Mouse (Mus musculus): ENCODE measurements at regions not wholly inside any gene's neighbourhood (a gene's known extent, or its start where the extent isn't known, plus 50 kb on each side); places are given as distances from the start of the nearest gene placed in this dataset.
"Not testable (repeated sequence)": the region's sequence is repeated elsewhere in the genome, so short reads cannot be mapped to it uniquely, and the experiment has no call there.

DNA sequence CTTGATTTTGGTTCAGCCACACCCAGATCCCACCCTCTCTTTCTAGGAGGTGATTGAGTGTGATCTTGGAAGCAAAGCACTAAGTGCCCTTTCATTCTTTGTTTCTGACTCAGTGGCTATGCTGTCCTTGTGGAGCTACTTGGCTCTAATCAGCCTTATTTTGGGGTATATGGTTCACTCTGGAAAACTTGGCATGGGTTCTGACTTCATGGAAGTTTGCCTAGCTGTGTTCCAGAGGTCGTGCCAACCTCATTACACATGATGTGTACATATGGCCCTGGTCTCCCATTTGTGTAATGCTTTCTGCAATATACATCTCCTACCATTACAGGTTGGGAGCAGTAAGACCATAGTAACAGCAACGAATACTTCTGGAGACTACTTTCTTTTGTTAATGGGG is 199.9 kb upstream of the Pbx1 start:
- Histone ChIP-seq H3K36me3 (ENCODE audit: insufficient read depth, low read length) (no peaks in the 10 kb centered on the region), H3K4me3 (replicated peaks; ENCODE audit: low read length) (no peak overlapping the region), H3K9me3 (ENCODE audit: low read length) (no peaks in the 10 kb centered on the region), H3K4me1 (replicated peaks; ENCODE audit: low read depth, low read length) (no peaks in the 10 kb centered on the region), H3K27me3 (ENCODE audit: insufficient read depth, low read length) (no peaks in the 10 kb centered on the region)
- TF ChIP-seq NANOG (IDR thresholded peaks at IDR 0.05; ENCODE audit: borderline replicate concordance, low read length) = no peak
- TF ChIP-seq POU5F1 (IDR thresholded peaks at IDR 0.05; ENCODE audit: borderline replicate concordance, low read length) = no peak
- TF ChIP-seq CTCF (conservative IDR thresholded peaks at IDR 0.05; ENCODE audit: low read length) = no peak

DNA sequence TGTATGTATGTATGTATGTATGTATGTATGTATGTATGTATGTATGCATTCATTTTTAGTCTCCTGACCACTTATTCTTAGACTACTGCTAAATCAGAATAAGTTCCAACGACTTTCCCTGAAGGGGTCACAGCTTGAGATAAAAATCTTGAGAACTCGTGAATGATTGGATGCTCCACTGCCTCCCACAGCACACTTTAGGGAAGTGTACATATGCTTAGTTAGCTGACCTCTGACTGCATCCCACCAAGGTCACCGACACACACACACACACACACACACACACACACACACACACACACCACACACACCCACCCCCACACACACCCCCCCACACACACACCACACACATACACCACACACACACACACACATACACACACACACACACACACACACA is 169.9 kb upstream of the Pbx1 start:
- not testable (repeated sequence) for H3K4me1 ChIP-seq (replicated peaks; ENCODE audit: low read depth, low read length); H3K36me3 ChIP-seq (ENCODE audit: insufficient read depth, low read length); H3K27me3 ChIP-seq (ENCODE audit: insufficient read depth, low read length); H3K4me3 ChIP-seq (replicated peaks; ENCODE audit: low read length); H3K9me3 ChIP-seq (ENCODE audit: low read length)

DNA sequence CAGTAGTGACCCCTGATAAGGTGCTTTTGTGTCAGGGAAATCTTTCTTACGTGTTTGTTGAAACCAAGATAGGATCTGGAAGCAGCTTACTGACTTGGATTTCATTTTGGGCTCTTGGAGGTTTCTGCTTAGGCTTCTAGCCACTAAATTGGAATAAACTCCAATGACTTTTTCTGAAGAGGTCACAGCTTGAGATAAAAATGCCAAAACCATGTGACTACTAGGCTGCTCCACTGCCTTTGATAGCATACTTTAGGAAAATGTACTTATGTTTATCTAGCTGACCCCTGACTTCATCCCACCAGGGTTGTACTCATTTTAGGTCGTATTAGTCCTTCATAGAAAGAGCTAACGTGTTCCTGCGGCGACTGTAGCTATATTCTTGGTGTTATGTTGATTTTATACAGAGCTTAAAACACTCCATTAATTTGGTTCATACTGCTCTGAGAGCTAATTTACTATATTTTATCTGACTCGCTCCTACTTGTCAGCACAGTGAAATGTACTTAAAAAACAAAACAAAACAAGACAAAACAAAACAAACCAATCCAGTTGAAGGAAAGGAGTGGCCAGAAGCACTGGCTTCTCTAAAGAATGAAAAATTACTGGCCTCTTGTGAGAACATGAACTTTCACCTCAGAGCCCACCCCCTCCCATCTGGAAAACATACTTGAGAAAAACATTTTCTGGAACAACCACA is 168.5 kb upstream of the Pbx1 start:
- Histone ChIP-seq H3K4me3 (replicated peaks; ENCODE audit: low read length) (no peak overlapping the region), H3K27me3 (ENCODE audit: insufficient read depth, low read length) (no peaks in the 10 kb centered on the region), H3K4me1 (replicated peaks; ENCODE audit: low read depth, low read length) (no peaks in the 10 kb centered on the region), H3K9me3 (ENCODE audit: low read length) (no peaks in the 10 kb centered on the region), H3K36me3 (ENCODE audit: insufficient read depth, low read length) (no peaks in the 10 kb centered on the region)
- no peak for TF ChIP-seq NANOG (IDR thresholded peaks at IDR 0.05; ENCODE audit: borderline replicate concordance, low read length)
- no peak for TF ChIP-seq POU5F1 (IDR thresholded peaks at IDR 0.05; ENCODE audit: borderline replicate concordance, low read length)
- TF ChIP-seq CTCF (conservative IDR thresholded peaks at IDR 0.05; ENCODE audit: low read length) = no peak

DNA sequence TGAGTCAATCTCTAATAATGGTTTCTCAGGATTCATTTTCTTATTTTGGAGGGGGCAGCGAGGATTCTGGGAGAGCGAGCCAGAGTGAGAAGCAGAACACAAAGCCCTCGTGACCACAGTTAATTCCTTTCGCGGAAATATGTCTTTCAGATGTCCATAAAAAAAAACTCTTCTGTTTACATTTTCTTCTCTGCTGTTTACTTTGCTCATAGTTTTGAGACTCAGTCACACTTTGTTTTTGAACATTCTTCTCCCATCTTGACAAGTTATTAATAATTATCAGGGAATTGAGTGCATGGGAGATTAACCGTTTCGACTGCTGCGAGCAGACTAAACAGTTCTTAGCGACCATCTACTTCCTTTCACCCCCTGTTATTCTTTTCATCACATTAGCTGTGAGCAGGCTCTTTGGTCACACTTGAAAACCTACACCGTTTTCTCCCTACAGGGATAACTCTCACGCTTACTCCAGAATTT is 166.2 kb upstream of the Pbx1 start:
- H3K27me3 ChIP-seq (ENCODE audit: insufficient read depth, low read length) = no peaks in the 10 kb centered on the region
- H3K9me3 ChIP-seq (ENCODE audit: low read length) = no peaks in the 10 kb centered on the region
- H3K4me3 ChIP-seq (replicated peaks; ENCODE audit: low read length) = no peak overlapping the region
- H3K4me1 ChIP-seq (replicated peaks; ENCODE audit: low read depth, low read length) = no peaks in the 10 kb centered on the region
- H3K36me3 ChIP-seq (ENCODE audit: insufficient read depth, low read length) = no peaks in the 10 kb centered on the region
- TF ChIP-seq NANOG (IDR thresholded peaks at IDR 0.05; ENCODE audit: borderline replicate concordance, low read length) (no peak), POU5F1 (IDR thresholded peaks at IDR 0.05; ENCODE audit: borderline replicate concordance, low read length) (no peak), CTCF (conservative IDR thresholded peaks at IDR 0.05; ENCODE audit: low read length) (no peak)

DNA sequence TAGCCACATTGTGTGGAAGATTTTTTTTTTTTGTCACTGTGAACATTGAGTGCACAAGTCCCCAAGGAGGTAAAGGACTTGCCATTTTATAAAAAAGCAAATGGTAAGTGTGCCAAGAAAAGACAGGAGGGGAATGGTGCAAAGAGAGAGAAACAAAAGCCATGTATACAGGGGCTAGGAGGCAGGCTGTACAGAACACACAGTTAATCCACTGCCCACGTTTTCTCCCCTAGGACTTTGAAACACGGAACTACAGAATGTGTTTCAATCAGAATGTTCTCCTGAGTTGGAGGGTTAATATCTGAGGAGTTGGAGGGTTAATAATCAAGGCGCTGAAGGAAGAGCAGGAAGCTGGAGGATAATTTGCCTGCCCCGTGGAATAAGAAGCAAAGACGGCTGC is 165.4 kb upstream of the Pbx1 start:
- Histone ChIP-seq H3K4me3 (replicated peaks; ENCODE audit: low read length) (no peak overlapping the region), H3K9me3 (ENCODE audit: low read length) (no peaks in the 10 kb centered on the region), H3K27me3 (ENCODE audit: insufficient read depth, low read length) (no peaks in the 10 kb centered on the region), H3K36me3 (ENCODE audit: insufficient read depth, low read length) (no peaks in the 10 kb centered on the region), H3K4me1 (replicated peaks; ENCODE audit: low read depth, low read length) (no peaks in the 10 kb centered on the region)
- TF ChIP-seq NANOG (IDR thresholded peaks at IDR 0.05; ENCODE audit: borderline replicate concordance, low read length) = no peak
- no peak for TF ChIP-seq POU5F1 (IDR thresholded peaks at IDR 0.05; ENCODE audit: borderline replicate concordance, low read length)
- TF ChIP-seq CTCF (conservative IDR thresholded peaks at IDR 0.05; ENCODE audit: low read length) = no peak

DNA sequence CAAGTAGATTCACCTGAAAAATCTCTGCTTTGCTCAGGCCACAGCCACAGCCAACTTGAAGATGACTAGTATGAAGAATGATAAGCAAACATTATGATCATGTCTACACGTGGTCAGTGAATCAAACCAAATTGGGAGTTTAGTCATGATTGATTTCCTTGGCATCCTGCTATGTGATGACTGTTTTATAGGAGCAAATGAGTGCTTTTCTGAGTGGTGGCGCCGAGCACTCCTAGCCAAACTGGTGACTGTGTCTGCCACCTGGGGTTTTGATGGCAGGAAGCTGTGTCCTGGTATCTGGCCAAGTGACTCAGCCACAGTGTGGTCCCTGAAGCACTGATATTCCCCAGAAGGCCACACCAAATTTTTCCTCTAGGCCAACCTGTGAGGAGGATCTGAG is 152.1 kb upstream of the Pbx1 start:
- no peaks in the 10 kb centered on the region for H3K36me3 ChIP-seq (ENCODE audit: insufficient read depth, low read length)
- no peaks in the 10 kb centered on the region for H3K9me3 ChIP-seq (ENCODE audit: low read length)
- no peak overlapping the region for H3K4me3 ChIP-seq (replicated peaks; ENCODE audit: low read length)
- H3K4me1 ChIP-seq (replicated peaks; ENCODE audit: low read depth, low read length) = no peaks in the 10 kb centered on the region
- H3K27me3 ChIP-seq (ENCODE audit: insufficient read depth, low read length) = no peaks in the 10 kb centered on the region
- TF ChIP-seq NANOG (IDR thresholded peaks at IDR 0.05; ENCODE audit: borderline replicate concordance, low read length) (no peak), CTCF (conservative IDR thresholded peaks at IDR 0.05; ENCODE audit: low read length) (no peak), POU5F1 (IDR thresholded peaks at IDR 0.05; ENCODE audit: borderline replicate concordance, low read length) (no peak)

DNA sequence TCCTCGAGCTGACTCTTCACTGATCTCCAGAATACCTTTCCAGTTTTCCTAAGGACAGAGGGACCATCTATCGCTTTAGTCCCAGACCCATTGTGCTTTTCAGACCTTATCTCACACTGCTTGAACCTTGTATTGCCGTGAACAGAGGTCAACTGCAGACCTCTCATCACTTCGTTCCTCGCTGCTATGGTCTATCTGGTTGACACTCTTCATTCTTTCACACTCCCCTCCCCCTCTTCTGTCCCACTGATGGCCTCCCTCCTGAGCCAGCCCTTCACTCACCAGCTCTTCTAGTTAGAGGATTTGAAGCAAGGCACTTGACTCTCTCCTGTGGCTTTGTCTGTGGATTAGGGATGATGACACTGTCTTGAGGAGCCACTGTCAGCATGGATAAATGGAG is 150.4 kb upstream of the Pbx1 start:
- H3K36me3 ChIP-seq (ENCODE audit: insufficient read depth, low read length) = no peaks in the 10 kb centered on the region
- H3K4me3 ChIP-seq (replicated peaks; ENCODE audit: low read length) = no peak overlapping the region
- H3K4me1 ChIP-seq (replicated peaks; ENCODE audit: low read depth, low read length) = no peaks in the 10 kb centered on the region
- H3K9me3 ChIP-seq (ENCODE audit: low read length) = no peaks in the 10 kb centered on the region
- TF ChIP-seq CTCF (conservative IDR thresholded peaks at IDR 0.05; ENCODE audit: low read length) (no peak), NANOG (IDR thresholded peaks at IDR 0.05; ENCODE audit: borderline replicate concordance, low read length) (no peak), POU5F1 (IDR thresholded peaks at IDR 0.05; ENCODE audit: borderline replicate concordance, low read length) (no peak)
- no peaks in the 10 kb centered on the region for H3K27me3 ChIP-seq (ENCODE audit: insufficient read depth, low read length)

DNA sequence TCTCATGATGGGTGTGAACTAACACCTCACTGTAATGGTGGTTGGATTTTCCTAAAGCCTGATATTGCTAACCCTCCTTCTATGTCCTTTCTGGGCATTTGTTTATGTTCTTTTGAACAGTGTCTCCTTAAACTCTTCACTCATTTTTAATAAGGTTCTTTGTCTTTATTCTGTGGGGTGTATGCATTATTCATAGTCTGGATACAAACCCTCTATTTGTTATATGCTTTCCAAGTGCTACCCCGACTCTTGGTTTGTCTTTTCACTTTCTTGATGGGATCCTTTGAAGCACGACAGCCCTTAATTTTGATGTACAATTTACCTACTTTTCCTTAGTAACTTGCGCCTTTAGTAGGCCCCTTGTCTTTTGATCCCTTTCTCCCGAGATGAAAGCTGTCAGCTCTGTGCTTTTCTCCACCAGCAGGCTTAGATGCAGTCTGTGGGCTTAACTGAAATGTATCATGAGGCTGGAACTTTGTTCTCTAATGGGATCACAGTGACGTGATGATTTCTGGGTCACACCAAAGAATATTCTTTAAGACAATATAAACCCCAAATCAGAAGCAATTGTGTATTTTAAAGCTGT is 138.0 kb upstream of the Pbx1 start:
- H3K4me1 ChIP-seq (replicated peaks; ENCODE audit: low read depth, low read length) = no peaks in the 10 kb centered on the region
- H3K4me3 ChIP-seq (replicated peaks; ENCODE audit: low read length) = no peak overlapping the region
- TF ChIP-seq NANOG (IDR thresholded peaks at IDR 0.05; ENCODE audit: borderline replicate concordance, low read length) (no peak), CTCF (conservative IDR thresholded peaks at IDR 0.05; ENCODE audit: low read length) (no peak), POU5F1 (IDR thresholded peaks at IDR 0.05; ENCODE audit: borderline replicate concordance, low read length) (no peak)
- no peaks in the 10 kb centered on the region for H3K27me3 ChIP-seq (ENCODE audit: insufficient read depth, low read length)
- no peaks in the 10 kb centered on the region for H3K9me3 ChIP-seq (ENCODE audit: low read length)
- H3K36me3 ChIP-seq (ENCODE audit: insufficient read depth, low read length) = no peaks in the 10 kb centered on the region

DNA sequence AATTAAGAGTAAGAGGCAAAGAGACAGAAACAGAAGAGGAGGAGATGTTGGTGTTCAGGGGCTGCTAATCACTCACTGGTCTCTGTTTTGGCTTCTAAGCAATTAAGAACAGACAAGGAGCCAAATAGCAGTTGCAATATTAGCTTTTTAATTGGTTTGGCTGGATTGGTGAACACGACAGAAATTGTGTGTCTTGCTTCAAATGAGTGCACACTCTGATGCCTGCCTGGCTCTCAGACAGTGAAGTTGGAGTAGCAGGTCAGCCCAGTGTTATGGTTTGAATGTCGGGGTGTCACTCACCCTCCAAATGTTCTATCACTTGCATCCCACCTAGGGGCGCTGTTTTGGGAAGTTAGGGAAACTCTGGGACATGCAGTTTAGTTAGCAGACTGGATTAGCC is 120.3 kb upstream of the Pbx1 start:
- H3K9me3 ChIP-seq (ENCODE audit: low read length) = no peaks in the 10 kb centered on the region
- no peaks in the 10 kb centered on the region for H3K4me1 ChIP-seq (replicated peaks; ENCODE audit: low read depth, low read length)
- no peaks in the 10 kb centered on the region for H3K27me3 ChIP-seq (ENCODE audit: insufficient read depth, low read length)
- TF ChIP-seq NANOG (IDR thresholded peaks at IDR 0.05; ENCODE audit: borderline replicate concordance, low read length) = no peak
- TF ChIP-seq POU5F1 (IDR thresholded peaks at IDR 0.05; ENCODE audit: borderline replicate concordance, low read length) = no peak
- TF ChIP-seq CTCF (conservative IDR thresholded peaks at IDR 0.05; ENCODE audit: low read length) = no peak
- no peaks in the 10 kb centered on the region for H3K36me3 ChIP-seq (ENCODE audit: insufficient read depth, low read length)
- H3K4me3 ChIP-seq (replicated peaks; ENCODE audit: low read length) = no peak overlapping the region

Data from E14TG2a.4 (cell line).